Mouse (Mus musculus) midbrain, postnatal 0 days (tissue): ENCODE data around the gene Itih2. TPM values are rescaled to one million over a fixed set of nuclear protein-coding genes. Genes with fewer than 3 reads are reported as not detected.

Experiments used
- ATAC-seq: fragments of 200-750 bp; cut with Nextera tagmentation; 2 replicates; pipeline ENCODE4 v1.8.0; 2017; ENCODE audit warnings: moderate number of reproducible peaks, mild to moderate bottlenecking, moderate TSS enrichment, moderate library complexity; ENCODE audit not compliant: low FRiP score
- DNase-seq: peaks from one replicate; pipeline ENCODE4 v3.0.0-alpha.2; 2015; ENCODE audit warnings: low spot score
- H3K27ac ChIP-seq: fragments of 300-500 bp; sonication (generic); 2 replicates; pipeline ENCODE4 v1.5.1; 2014; ENCODE audit warnings: low read depth, mild to moderate bottlenecking, low read length, mixed read lengths
- H3K27me3 ChIP-seq: fragments of 300-500 bp; sonication (generic); 2 replicates; pipeline ENCODE4 v1.6.1; 2014; ENCODE audit warnings: low read length, control low read depth, mixed read lengths; ENCODE audit not compliant: insufficient read depth
- H3K36me3 ChIP-seq: fragments of 300-500 bp; sonication (generic); 2 replicates; pipeline ENCODE4 v1.6.1; 2014; ENCODE audit warnings: low read length, control low read depth, mixed read lengths; ENCODE audit not compliant: insufficient read depth
- H3K4me1 ChIP-seq: fragments of 300-500 bp; sonication (generic); 2 replicates; pipeline ENCODE4 v1.6.1; 2014; ENCODE audit warnings: mild to moderate bottlenecking, control low read depth, antibody characterized with exemption, low read length, mixed read lengths; ENCODE audit not compliant: insufficient read depth
- H3K4me2 ChIP-seq: fragments of 300-500 bp; sonication (generic); 2 replicates; pipeline ENCODE4 v1.6.1; 2014; ENCODE audit warnings: low read depth, mild to moderate bottlenecking, low read length, mixed read lengths; ENCODE audit not compliant: poor library complexity, severe bottlenecking
- H3K4me3 ChIP-seq: fragments of 300-500 bp; sonication (generic); 2 replicates; pipeline ENCODE4 v1.5.1; 2014; ENCODE audit warnings: low read depth, mild to moderate bottlenecking, low read length, moderate library complexity
- H3K9ac ChIP-seq: fragments of 300-500 bp; sonication (generic); replicated peaks from 2 replicates; pipeline ENCODE4 v1.6.1; 2014; ENCODE audit warnings: mild to moderate bottlenecking, low read length, moderate library complexity, mixed read lengths; ENCODE audit not compliant: poor library complexity, severe bottlenecking
- H3K9me3 ChIP-seq: fragments of 300-500 bp; sonication (generic); 2 replicates; pipeline ENCODE4 v1.6.1; 2016; ENCODE audit warnings: low read length, control low read depth
- CTCF ChIP-seq: IDR thresholded peaks from 2 replicates; pipeline ENCODE4 v1.5.1; 2016; ENCODE audit warnings: antibody characterized with exemption, mild to moderate bottlenecking
- WGBS: fragments of 180-500 bp; shearing (Covaris S2); extraction: QIAGEN DNeasy Blood & Tissue Kit; methylation state at CpG from one replicate; pipeline ENCODE4 v1.1.7; 2014; 5-methylcytosine and 5-hydroxymethylcytosine counted together
- polyA plus RNA-seq: library from polyadenylated mRNA; unstranded; fragments of >200 nt; fragmentation: Nextera tagmentation; extraction: Ambion mirVana; gene quantifications from 2 replicates; pipeline ENCODE4 v1.2.1, GENCODE M21; 2015
- total RNA-seq: library from RNA; depleted of rRNA; stranded (reverse); fragments of >200 nt; gene quantifications from 2 replicates; pipeline ENCODE4 v1.2.3, GENCODE M21; 2014

The Itih2 gene
- total and polyA plus RNA-seq, 2 experiments from 2014 or later = 5.7 to 9.3 TPM

- Histone ChIP-seq H3K4me1 (no peaks in the 10 kb centered on the region), H3K36me3 (peaks cover 22% of the 10 kb centered on the region), H3K9me3 (no peaks in the 10 kb centered on the region), H3K9ac (no peak overlapping the region), H3K27ac (no peak overlapping the region), H3K4me3 (no peak overlapping the region), H3K4me2 (no peak overlapping the region), H3K27me3 (no peaks in the 10 kb centered on the region)
- whole genome bisulfite sequencing = 85% methylated on average over 8 of the region's 8 CpGs
- no peak for TF ChIP-seq CTCF
- ATAC-seq = no peak
- no peak for DNase-seq
These were observed 43.8 kb downstream of the Itih2 start for GRCm38 (mm10) chr2:10087256-10087850.

- H3K36me3 ChIP-seq = peaks cover 4% of the 10 kb centered on the region; the same call in 1 of the 2 replicates
- no peaks in the 10 kb centered on the region for H3K27me3 ChIP-seq
- no peak overlapping the region for H3K27ac ChIP-seq
- no peak overlapping the region for H3K4me3 ChIP-seq
- DNase-seq (no peak), ATAC-seq (no peak)
- H3K4me1 ChIP-seq = peaks cover 23% of the 10 kb centered on the region
- no peak overlapping the region for H3K4me2 ChIP-seq
- no peak for TF ChIP-seq CTCF
- H3K9me3 ChIP-seq = no peaks in the 10 kb centered on the region
- 95% methylated on average over 1 of the region's 1 CpGs for WGBS
- H3K9ac ChIP-seq = no peak overlapping the region
These were observed 48.5 kb downstream of the Itih2 start for GRCm38 (mm10) chr2:10082737-10083136.

GRCm38 (mm10) chr2:10081453-10082080, 49.6 kb downstream of the Itih2 start:
- Histone ChIP-seq H3K36me3 (no peaks in the 10 kb centered on the region), H3K4me3 (peak overlapping the region; percentile 77; the same call in 1 of the 2 replicates), H3K9me3 (no peaks in the 10 kb centered on the region), H3K9ac (0 out of 2 replicates have a peak overlapping the region, but pooled peaks have one; percentile 70), H3K4me1 (peaks cover 27% of the 10 kb centered on the region), H3K27me3 (no peaks in the 10 kb centered on the region), H3K4me2 (peak overlapping the region; percentile 72), H3K27ac (no peak overlapping the region)
- DNase-seq = no peak
- ATAC-seq = no peak
- 93% methylated on average over 5 of the region's 5 CpGs for WGBS
- TF ChIP-seq CTCF = no peak

- TF ChIP-seq CTCF = peak; percentile 68
- under 1% methylated on average over 61 of the region's 61 CpGs for WGBS
These were observed 50.7 kb downstream of the Itih2 start, which contains the start of the genes Atp5c1 and Kin for GRCm38 (mm10) chr2:10080310-10081010. Atp5c1 (minus strand) TSS chr2:10080510. Kin (plus strand) TSS chr2:10080593.

GRCm38 (mm10) chr2:10079745-10080309, 51.4 kb downstream of the Itih2 start:
- H3K27me3 ChIP-seq = no peaks in the 10 kb centered on the region
- WGBS = under 1% methylated on average over 28 of the region's 28 CpGs
- H3K36me3 ChIP-seq = no peaks in the 10 kb centered on the region
- H3K4me3 ChIP-seq = peak overlapping the region; percentile 77
- peak overlapping the region; percentile 97 for H3K9ac ChIP-seq
- peaks cover 27% of the 10 kb centered on the region for H3K4me1 ChIP-seq
- H3K4me2 ChIP-seq = peak overlapping the region; percentile 72
- ATAC-seq (peak; percentile 71), DNase-seq (no peak)
- no peak for TF ChIP-seq CTCF
- no peaks in the 10 kb centered on the region for H3K9me3 ChIP-seq
- peak overlapping the region; percentile 95 for H3K27ac ChIP-seq

More at GRCm38 (mm10) chr2:10080310-10081010, 50.7 kb downstream of the Itih2 start, which contains the start of the genes Atp5c1 and Kin:
- peak within 1 kb of the TSS; percentile 72 for H3K4me2 ChIP-seq
- H3K9ac ChIP-seq = peak within 1 kb of the TSS; percentile 97
- H3K9me3 ChIP-seq = no peaks in the 10 kb centered on the region
- ATAC-seq (peak; percentile 97), DNase-seq (peak; percentile 99)
- H3K27me3 ChIP-seq = no peaks in the 10 kb centered on the region
- H3K4me3 ChIP-seq = peak within 1 kb of the TSS; percentile 77
- H3K4me1 ChIP-seq = peaks cover 27% of the 10 kb centered on the region
- H3K27ac ChIP-seq = peak within 1 kb of the TSS; percentile 95
- no peaks in the 10 kb centered on the region for H3K36me3 ChIP-seq
